Mouse (Mus musculus) B cell, adult (primary cell): ENCODE results near the gene Cbs. TPM values are rescaled to one million over a fixed set of nuclear protein-coding genes. Genes with fewer than 3 reads are reported as not detected.

Experiments used
- total RNA-seq: library from RNA; stranded (reverse); gene quantifications from 4 replicates; pipeline ENCODE4 v1.2.4, GENCODE M21; 2023; ENCODE audit not compliant: inconsistent age

The Cbs gene
- 1.4 TPM in 1 of 4 replicates, not detected in the others for total RNA-seq

DNA sequence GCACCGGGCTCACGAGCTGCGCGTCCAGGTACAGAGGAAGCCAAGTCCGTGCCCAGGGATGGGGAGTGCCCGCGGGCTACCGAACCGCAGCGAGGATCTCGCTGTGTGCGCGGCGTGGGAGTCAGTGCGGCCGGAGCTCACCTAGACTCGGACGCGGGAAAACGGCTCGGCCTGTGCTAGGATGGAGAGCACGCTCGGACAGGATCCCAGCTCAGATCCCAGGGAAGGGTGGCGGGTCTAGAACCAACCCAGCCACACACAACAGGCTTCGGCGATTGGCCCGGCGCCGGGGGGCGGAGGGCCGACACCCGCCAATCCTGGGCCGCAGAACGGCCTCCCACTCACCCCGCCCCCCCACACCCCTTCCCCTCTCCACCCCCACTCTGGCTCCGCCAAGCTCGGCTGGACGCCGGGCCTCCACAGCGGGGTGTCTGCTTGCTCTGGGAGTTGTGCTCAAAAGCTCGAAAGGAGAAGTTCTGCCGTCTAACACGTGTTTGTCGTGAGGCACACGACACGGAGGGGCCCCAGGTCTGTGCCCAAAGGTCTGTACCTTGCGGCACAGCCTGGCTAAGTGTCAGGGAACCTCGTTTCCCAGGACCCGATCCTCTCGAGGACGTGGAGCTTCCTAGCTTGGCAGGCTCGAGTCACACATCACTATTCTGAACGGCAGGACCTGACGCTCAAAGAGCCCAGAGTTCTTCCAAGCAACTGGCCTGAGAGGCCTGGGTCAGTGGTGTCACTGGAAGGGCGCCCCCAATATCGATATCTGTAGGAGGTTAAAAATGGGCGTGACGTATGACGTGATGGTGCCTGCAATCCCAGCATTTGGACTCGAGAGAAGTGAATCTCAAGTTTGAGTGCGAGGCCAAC is at the start of gene Cbs:
TSS of gene Cbs (minus strand) at position 297 of the 870 bp plus-strand sequence.

GRCm38 (mm10) chr17:31677507-31677906 is 40.5 kb upstream of the Cbs start, which contains the start of gene Cryaa:
Gene Cryaa, plus strand, starts transcription at chr17:31677807.

GRCm38 (mm10) chr17:31658468-31659185 is 21.6 kb upstream of the Cbs start, which contains the start of gene U2af1:
Gene U2af1, minus strand, starts transcription at chr17:31658892.

GRCm38 (mm10) chr17:31564015-31564857 is 72.8 kb downstream of the Cbs start, which contains the start of gene Pknox1:
Gene Pknox1, plus strand, starts transcription at chr17:31564734.

Other genes with a start within 250 kb of the Cbs start
- 34.8 to 43.2 TPM (median 40.3 TPM) in 4 replicates for gene Wdr4, start 117.3 kb downstream of the Cbs start, total RNA-seq
- gene Ndufv3, start 117.1 kb downstream of the Cbs start, total RNA-seq = 74.6 to 101 TPM (median 90.3 TPM) in 4 replicates
- gene Pknox1, start 72.5 kb downstream of the Cbs start, total RNA-seq = 31.2 to 47.5 TPM (median 38.2 TPM) in 4 replicates
- gene U2af1, start 21.7 kb upstream of the Cbs start, total RNA-seq = 323 to 347 TPM (median 333 TPM) in 4 replicates
- gene Cryaa, start 40.6 kb upstream of the Cbs start, total RNA-seq = not detected in 4 replicates
- 793 to 866 TPM (median 826 TPM) in 4 replicates for gene Sik1, start 218.6 kb upstream of the Cbs start, total RNA-seq